Mouse (Mus musculus): Measurements from ENCODE around the gene Zfp523.

DNA sequence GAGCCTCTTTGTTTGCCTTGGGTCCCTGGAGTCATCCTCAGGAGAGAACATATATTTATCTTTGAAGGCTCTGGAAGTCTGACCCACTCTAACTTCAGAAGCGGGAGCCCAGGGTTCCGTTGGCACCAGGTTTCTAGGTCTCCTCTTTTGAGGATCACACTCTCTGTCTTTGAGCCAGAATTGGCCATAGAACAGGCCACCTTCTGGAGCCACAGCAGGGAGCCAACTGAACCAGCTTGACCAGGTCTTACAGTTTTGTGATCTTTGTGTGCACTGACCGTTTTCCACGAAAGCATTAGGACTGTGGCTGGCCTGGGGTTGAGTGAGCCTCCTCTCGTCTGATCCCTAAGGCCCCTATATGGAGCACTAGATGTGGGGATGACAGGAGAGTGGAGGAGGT, 57.7 kb downstream of the Zfp523 start:
- no peak for TF ChIP-seq POLR2A (IDR thresholded peaks at IDR 0.05; ENCODE audit: borderline replicate concordance, low read depth, low read length)
- TF ChIP-seq CTCF (IDR thresholded peaks at IDR 0.05; ENCODE audit: low read depth, low read length): no peak
